Mouse (Mus musculus) ES-Bruce4 (cell line): ENCODE measurements around the gene Pax9.
A peak's percentile ranks its signal among the peaks of the same experiment; 100 is the strongest.

ENCODE experiments used
- EP300 ChIP-seq: IDR thresholded peaks from 2 replicates; pipeline ENCODE4 v1.6.1; 2011; ENCODE audit warnings: low read depth, low read length; ENCODE audit not compliant: insufficient read depth
- POLR2A ChIP-seq: IDR thresholded peaks from one replicate; pipeline ENCODE4 v1.8.1; 2011; ENCODE audit warnings: low read length; ENCODE audit not compliant: insufficient read depth

DNA sequence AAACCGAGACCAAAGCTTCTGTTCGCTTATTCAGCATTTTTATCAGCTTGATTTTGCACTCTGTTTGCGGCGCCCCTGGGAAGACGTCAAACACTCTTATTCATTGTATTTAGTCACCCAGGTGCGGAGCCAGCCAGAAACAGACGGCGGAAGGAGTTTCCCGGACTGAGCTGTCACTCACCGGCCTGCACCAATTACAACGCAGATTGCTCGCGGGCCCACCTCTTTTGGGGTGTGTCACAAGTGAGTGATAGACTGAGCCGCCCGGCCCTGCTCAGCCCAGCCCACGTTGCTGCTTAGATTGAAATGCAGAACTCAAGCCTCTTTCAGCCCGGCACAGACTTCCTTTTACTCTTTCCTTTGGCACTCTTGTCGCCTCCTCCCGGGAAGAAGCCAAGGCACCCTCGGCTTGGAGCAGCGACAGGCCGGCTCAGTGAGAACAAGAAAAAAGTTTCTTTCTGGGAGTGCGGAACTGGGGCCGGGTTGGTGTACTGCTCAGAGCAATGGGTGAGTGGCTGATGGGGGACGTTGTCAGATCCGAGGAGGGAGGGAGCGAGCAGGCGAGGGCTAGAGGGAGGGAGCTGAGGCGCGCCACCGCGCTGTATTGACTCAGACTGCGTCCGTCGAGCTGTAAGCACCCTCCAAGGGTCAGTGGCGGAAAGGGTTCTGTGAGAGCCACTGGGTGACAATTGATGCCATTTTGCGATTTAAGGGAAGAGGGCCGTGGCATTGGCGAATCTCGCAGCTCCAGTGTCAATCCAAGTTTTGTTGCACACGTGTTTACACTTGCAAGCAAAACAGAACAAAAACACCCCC is 4.0 kb downstream of the Pax9 start:
- TF ChIP-seq POLR2A (no peak), EP300 (peak; percentile 30; the same call in 1 of the 2 replicates)
